Mouse (Mus musculus): ENCODE results near the gene Map1s.

DNA sequence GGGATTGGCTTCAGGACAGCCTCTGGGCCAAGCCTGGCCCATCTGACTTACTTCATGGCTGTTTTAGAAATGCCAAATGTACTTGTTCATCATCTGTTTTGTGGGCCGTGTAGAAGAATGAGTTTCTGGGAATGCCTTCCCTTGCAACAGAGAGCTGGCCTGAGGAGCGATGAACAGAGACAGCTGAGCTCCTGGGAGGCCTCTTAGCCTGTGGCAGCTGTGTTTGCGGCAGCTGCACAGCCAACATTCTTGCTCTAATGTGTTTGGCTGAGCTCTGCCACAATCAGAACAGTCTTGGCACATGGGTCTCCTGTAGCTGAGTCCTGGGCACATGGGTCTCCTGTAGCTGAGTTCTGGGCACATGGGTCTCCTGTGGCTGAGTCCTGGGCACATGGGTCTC, 22.4 kb downstream of the Map1s start:
- no peak for TF ChIP-seq CTCF (conservative IDR thresholded peaks at IDR 0.05; ENCODE audit: low read length)
- no peak for TF ChIP-seq NANOG (IDR thresholded peaks at IDR 0.05; ENCODE audit: borderline replicate concordance, low read length)
- TF ChIP-seq POU5F1 (IDR thresholded peaks at IDR 0.05; ENCODE audit: borderline replicate concordance, low read length), result no peak
